18 mouse cellular contexts compared by ENCODE assay signal in genomic region chr5:125727436-125727835, GRCm38 (mm10).
"Had no signal": no experiment of that assay in that cellular context is flagged by ENCODE, and none has a peak within 500 bp of the region (broad histone marks: within the 10 kb centered on the region; RNA-seq: fewer than 3 reads in every experiment).

No protein-coding gene starts in this region.

- H3K9me3 ChIP-seq: kidney, embryonic 15.5 days; midbrain, embryonic 15.5 days; stomach, embryonic 15.5 days had no signal

- H3K4me3 ChIP-seq: kidney, embryonic 15.5 days; limb, embryonic 15.5 days; liver, embryonic 12.5 days; midbrain, embryonic 10.5 days; midbrain, embryonic 15.5 days; neural tube, embryonic 13.5 days; stomach, embryonic 15.5 days had no signal

- DNase-seq: kidney, adult 2 months; kidney, postnatal 14 days; layer of hippocampus, adult 9-11 months; layer of hippocampus, postnatal 36 days; lung, embryonic 14.5 days; lung, postnatal 10 days; lung, postnatal 4 days; retina, postnatal 1 day; right cerebral cortex, postnatal 14 days; thymus, adult 18-20 months; thymus, postnatal 25 days had no signal

- H3K4me1 ChIP-seq: kidney, embryonic 15.5 days; limb, embryonic 15.5 days; liver, embryonic 12.5 days; midbrain, embryonic 10.5 days; midbrain, embryonic 15.5 days; neural tube, embryonic 13.5 days; stomach, embryonic 15.5 days had no signal

- H3K27me3 ChIP-seq: kidney, embryonic 15.5 days; limb, embryonic 15.5 days; liver, embryonic 12.5 days; midbrain, embryonic 15.5 days; neural tube, embryonic 13.5 days; stomach, embryonic 15.5 days had no signal

- H3K27ac ChIP-seq: kidney, embryonic 15.5 days; limb, embryonic 15.5 days; liver, embryonic 12.5 days; midbrain, embryonic 10.5 days; midbrain, embryonic 15.5 days; neural tube, embryonic 13.5 days; stomach, embryonic 15.5 days had no signal

- H3K9ac ChIP-seq: kidney, embryonic 15.5 days; limb, embryonic 15.5 days; liver, embryonic 12.5 days; lung, embryonic 14.5 days; midbrain, embryonic 15.5 days; neural tube, embryonic 13.5 days; stomach, embryonic 15.5 days had no signal

- H3K36me3 ChIP-seq: kidney, embryonic 15.5 days; limb, embryonic 15.5 days; liver, embryonic 12.5 days; midbrain, embryonic 10.5 days; midbrain, embryonic 15.5 days; neural tube, embryonic 13.5 days; stomach, embryonic 15.5 days had no signal
